Mouse (Mus musculus) intestine, embryonic 16.5 days (tissue): ENCODE measurements around the gene Arl6ip5. TPM values are rescaled to one million over a fixed set of nuclear protein-coding genes. Genes with fewer than 3 reads are reported as not detected.

Experiments used
- ATAC-seq: fragments of 200-750 bp; cut with Nextera tagmentation; 2 replicates; pipeline ENCODE4 v1.8.0; 2017; ENCODE audit warnings: moderate TSS enrichment, moderate library complexity
- H3K27ac ChIP-seq: fragments of 300-500 bp; sonication (generic); 2 replicates; pipeline ENCODE4 v1.5.1; 2014; ENCODE audit warnings: mild to moderate bottlenecking, low read length
- H3K27me3 ChIP-seq: fragments of 300-500 bp; sonication (generic); replicated peaks from 2 replicates; pipeline ENCODE4 v1.6.1; 2014; ENCODE audit warnings: low read length, control low read depth, mixed read lengths; ENCODE audit not compliant: control insufficient read depth, insufficient read depth
- H3K36me3 ChIP-seq: fragments of 300-500 bp; sonication (generic); 2 replicates; pipeline ENCODE4 v1.6.1; 2014; ENCODE audit warnings: low read length, control low read depth; ENCODE audit not compliant: control insufficient read depth, insufficient read depth
- H3K4me1 ChIP-seq: fragments of 300-500 bp; sonication (generic); 2 replicates; pipeline ENCODE4 v1.6.1; 2014; ENCODE audit warnings: low read length, control low read depth, mixed read lengths; ENCODE audit not compliant: control insufficient read depth, insufficient read depth
- H3K4me2 ChIP-seq: fragments of 300-500 bp; sonication (generic); 2 replicates; pipeline ENCODE4 v1.6.1; 2014; ENCODE audit warnings: low read depth, low read length, control low read depth
- H3K4me3 ChIP-seq: fragments of 300-500 bp; sonication (generic); 2 replicates; pipeline ENCODE4 v1.5.1; 2014; ENCODE audit warnings: mild to moderate bottlenecking, low read length
- H3K9ac ChIP-seq: fragments of 300-500 bp; sonication (generic); 2 replicates; pipeline ENCODE4 v1.6.1; 2014; ENCODE audit warnings: low read depth, low read length
- H3K9me3 ChIP-seq: fragments of 300-500 bp; sonication (generic); 2 replicates; pipeline ENCODE4 v1.6.1; 2016; ENCODE audit warnings: low read length, control low read depth; ENCODE audit not compliant: control insufficient read depth
- WGBS: fragments of 180-500 bp; shearing (Covaris S2); extraction: QIAGEN DNeasy Blood & Tissue Kit; methylation state at CpG from one replicate; pipeline ENCODE4 v1.1.7; 2014; 5-methylcytosine and 5-hydroxymethylcytosine counted together
- polyA plus RNA-seq: library from polyadenylated mRNA; unstranded; fragments of >200 nt; fragmentation: Nextera tagmentation; extraction: Ambion mirVana; gene quantifications from 2 replicates; pipeline ENCODE4 v1.2.1, GENCODE M21; 2015

Arl6ip5 gene
- polyA plus RNA-seq, 1 experiment from 2014 or later: 76.4 TPM

DNA sequence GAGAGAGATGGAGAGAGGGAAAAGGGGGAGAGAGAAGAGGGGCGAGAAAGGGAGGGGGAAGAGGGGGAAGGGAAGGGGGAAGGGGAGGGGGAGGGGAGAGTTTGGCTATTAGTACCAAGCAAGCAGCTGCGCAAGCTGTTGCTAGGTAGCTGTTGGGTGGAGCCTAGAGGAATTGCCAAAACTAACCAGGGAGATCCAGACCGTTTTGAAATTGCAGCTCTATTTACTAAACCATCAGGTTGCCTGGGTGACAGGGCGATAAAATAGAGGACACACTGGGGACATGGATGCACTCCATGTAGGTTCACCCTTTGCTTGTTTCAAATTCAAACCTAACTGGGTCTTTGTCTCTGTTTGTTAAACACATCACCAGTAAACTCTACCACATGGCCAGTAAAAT lies 65.9 kb downstream of the Arl6ip5 start:
- Histone ChIP-seq H3K9ac (no peak overlapping the region), H3K4me3 (no peak overlapping the region), H3K4me1 (peaks cover 16% of the 10 kb centered on the region), H3K9me3 (no peaks in the 10 kb centered on the region), H3K4me2 (no peak overlapping the region), H3K27me3 (no peaks in the 10 kb centered on the region), H3K36me3 (no peaks in the 10 kb centered on the region), H3K27ac (no peak overlapping the region)
- no peak for ATAC-seq
- 30% methylated on average over 4 of the region's 4 CpGs for WGBS

DNA sequence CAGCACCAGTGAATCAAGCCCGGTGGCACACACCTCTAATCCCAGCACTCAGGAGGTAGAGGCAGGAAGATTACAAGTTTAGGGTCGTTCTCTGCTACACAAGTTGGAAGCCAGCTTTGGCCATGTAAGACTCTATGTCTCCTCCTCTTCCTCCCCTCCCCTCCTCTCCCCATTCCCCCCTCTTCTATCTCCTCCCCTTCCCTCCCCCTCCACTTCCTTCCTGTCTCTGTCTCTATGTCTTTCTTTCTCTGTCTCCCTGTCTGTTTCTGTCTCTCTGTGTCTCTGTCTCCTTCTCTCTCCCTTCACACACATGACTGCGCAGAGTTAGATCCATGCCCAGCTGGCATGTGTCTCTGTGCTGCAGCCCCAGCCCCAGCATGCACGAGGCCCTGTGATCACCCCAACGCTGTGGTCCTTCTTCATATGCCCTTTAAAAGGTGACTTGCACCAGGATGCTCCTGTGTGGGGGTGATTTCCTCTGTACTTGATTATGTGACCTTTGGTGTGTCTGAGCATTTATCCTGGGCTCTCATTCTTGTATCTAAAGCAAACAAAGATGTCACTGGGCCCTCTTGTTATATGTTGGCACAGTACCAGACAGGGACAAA lies 66.5 kb downstream of the Arl6ip5 start:
- Histone ChIP-seq H3K9ac (no peak overlapping the region), H3K4me2 (no peak overlapping the region), H3K4me3 (no peak overlapping the region), H3K9me3 (no peaks in the 10 kb centered on the region), H3K27ac (no peak overlapping the region), H3K36me3 (no peaks in the 10 kb centered on the region), H3K27me3 (no peaks in the 10 kb centered on the region), H3K4me1 (peaks cover 16% of the 10 kb centered on the region)
- 55% methylated on average over 5 of the region's 5 CpGs for WGBS
- no peak for ATAC-seq

DNA sequence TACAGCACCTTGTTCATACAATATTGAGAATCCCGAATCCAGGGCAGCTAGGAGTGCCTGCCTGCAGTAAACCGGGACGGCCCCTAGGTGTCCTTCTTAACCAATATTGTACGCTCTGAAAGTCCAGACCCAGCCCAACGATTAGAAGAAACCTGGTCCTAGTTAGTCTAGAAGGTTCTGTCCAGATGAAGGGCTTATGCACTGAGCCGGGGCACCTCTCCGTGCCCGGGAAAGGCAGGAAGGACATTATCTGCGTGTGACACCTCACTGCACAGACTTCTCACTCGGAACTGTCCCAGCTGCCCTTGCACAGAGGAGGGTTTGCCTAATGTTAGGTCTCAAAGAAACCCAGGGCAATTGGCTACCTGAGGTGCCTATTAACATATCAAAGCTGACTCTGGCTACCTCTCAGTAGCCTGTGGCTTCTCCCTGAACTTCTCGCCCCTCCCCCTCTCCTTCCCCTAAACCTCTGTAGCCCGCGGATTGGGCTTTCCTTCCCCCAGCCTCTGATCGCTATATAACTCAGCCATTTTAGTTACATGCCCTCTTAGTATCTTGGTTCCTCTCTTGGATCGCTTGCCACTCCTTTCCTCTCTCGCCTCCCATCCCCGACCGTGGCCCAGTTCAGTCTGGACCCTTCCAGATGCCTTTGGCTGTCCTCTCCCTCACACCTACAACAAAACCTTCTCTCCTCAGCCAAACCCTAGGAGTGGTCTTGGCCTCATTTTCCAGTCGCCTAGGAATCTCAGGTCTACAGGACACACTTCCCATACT lies 67.7 kb downstream of the Arl6ip5 start:
- no peaks in the 10 kb centered on the region for H3K27me3 ChIP-seq
- peak overlapping the region; percentile 30; the same call in 1 of the 2 replicates for H3K9ac ChIP-seq
- H3K4me2 ChIP-seq: peak overlapping the region; percentile 63
- peak; percentile 81 for ATAC-seq
- 6% methylated on average over 19 of the region's 19 CpGs for WGBS
- no peaks in the 10 kb centered on the region for H3K36me3 ChIP-seq
- H3K9me3 ChIP-seq: no peaks in the 10 kb centered on the region
- H3K4me1 ChIP-seq: peaks cover 16% of the 10 kb centered on the region
- no peak overlapping the region for H3K27ac ChIP-seq
- peak overlapping the region; percentile 35 for H3K4me3 ChIP-seq

DNA sequence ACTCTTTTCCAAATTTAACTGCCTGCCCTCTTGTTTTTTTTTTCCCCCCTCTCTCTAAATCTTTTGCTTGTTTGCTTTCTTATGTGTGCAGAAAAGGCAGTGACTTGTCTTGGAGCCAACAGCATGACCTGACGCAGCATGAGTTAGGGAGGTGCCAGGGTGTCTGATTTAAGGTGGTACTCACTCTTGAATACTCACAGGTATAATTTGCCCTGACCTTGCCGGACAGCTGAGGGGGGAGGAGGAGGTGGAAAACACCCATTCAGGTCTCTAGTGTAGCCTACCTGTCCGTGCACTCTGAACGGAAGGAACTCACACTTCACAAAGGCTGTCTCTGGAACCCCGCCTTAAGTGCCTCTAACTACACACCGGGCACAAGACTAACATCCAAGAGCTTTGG lies 68.4 kb downstream of the Arl6ip5 start:
- Histone ChIP-seq H3K4me3 (no peak overlapping the region), H3K36me3 (no peaks in the 10 kb centered on the region), H3K9me3 (no peaks in the 10 kb centered on the region), H3K27ac (no peak overlapping the region), H3K27me3 (no peaks in the 10 kb centered on the region), H3K9ac (no peak overlapping the region), H3K4me2 (no peak overlapping the region), H3K4me1 (peaks cover 16% of the 10 kb centered on the region)
- ATAC-seq: 0 out of 2 replicates have a peak, but pooled peaks have one; percentile 7
- WGBS: 51% methylated on average over 6 of the region's 6 CpGs

Other genes starting within 250 kb of the Arl6ip5 start
- 0.10 TPM in 2 replicates for gene Fam19a4, start 150.3 kb upstream of the Arl6ip5 start, polyA plus RNA-seq
- gene Eogt, start 61.5 kb upstream of the Arl6ip5 start, polyA plus RNA-seq: 6.7 and 7.4 TPM in 2 replicates
- gene Tmf1, start 31.6 kb upstream of the Arl6ip5 start, polyA plus RNA-seq: 23.3 and 26.0 TPM in 2 replicates
- 50.0 and 53.7 TPM in 2 replicates for gene Uba3, start 5.0 kb upstream of the Arl6ip5 start, polyA plus RNA-seq
- gene Lmod3, start 42.1 kb downstream of the Arl6ip5 start, polyA plus RNA-seq: 0.06 and 0.12 TPM in 2 replicates